Mouse (Mus musculus) forebrain, embryonic 10.5 days (tissue): ENCODE measurements around the gene Myrfl. TPM values are rescaled to one million over a fixed set of nuclear protein-coding genes. Genes with fewer than 3 reads are reported as not detected.

Source experiments
- DNase-seq: peaks from one replicate; pipeline ENCODE4 v3.0.0-alpha.2; 2017; ENCODE audit warnings: low spot score; ENCODE audit errors: extremely low spot score
- H3K27ac ChIP-seq: fragments of 300-500 bp; sonication (generic); 2 replicates; pipeline ENCODE4 v1.5.1; 2016; ENCODE audit warnings: mild to moderate bottlenecking
- H3K27me3 ChIP-seq: fragments of 300-500 bp; sonication (generic); 2 replicates; pipeline ENCODE4 v1.6.1; 2016; ENCODE audit warnings: mild to moderate bottlenecking; ENCODE audit not compliant: poor library complexity, severe bottlenecking
- H3K36me3 ChIP-seq: fragments of 300-500 bp; sonication (generic); replicated peaks from 2 replicates; pipeline ENCODE4 v1.6.1; 2016; ENCODE audit warnings: mild to moderate bottlenecking, moderate library complexity
- H3K4me1 ChIP-seq: fragments of 300-500 bp; sonication (generic); 2 replicates; pipeline ENCODE4 v1.6.1; 2016
- H3K4me3 ChIP-seq: fragments of 300-500 bp; sonication (generic); 2 replicates; pipeline ENCODE4 v1.5.1; 2016; ENCODE audit warnings: mild to moderate bottlenecking, moderate library complexity
- H3K9me3 ChIP-seq: fragments of 300-500 bp; sonication (generic); 2 replicates; pipeline ENCODE4 v1.6.1; 2016; ENCODE audit warnings: mild to moderate bottlenecking, moderate library complexity
- WGBS: fragments of 180-500 bp; shearing (Covaris S2); methylation state at CpG from one replicate; pipeline ENCODE4 v1.1.7; 2016; 5-methylcytosine and 5-hydroxymethylcytosine counted together
- polyA plus RNA-seq: library from polyadenylated mRNA; unstranded; fragments of >200 nt; fragmentation: Nextera tagmentation; extraction: Ambion mirVana; gene quantifications from 2 replicates; pipeline ENCODE4 v1.2.1, GENCODE M21; 2016

Myrfl gene
- polyA plus RNA-seq, 1 experiment from 2014 or later, result not detected

DNA sequence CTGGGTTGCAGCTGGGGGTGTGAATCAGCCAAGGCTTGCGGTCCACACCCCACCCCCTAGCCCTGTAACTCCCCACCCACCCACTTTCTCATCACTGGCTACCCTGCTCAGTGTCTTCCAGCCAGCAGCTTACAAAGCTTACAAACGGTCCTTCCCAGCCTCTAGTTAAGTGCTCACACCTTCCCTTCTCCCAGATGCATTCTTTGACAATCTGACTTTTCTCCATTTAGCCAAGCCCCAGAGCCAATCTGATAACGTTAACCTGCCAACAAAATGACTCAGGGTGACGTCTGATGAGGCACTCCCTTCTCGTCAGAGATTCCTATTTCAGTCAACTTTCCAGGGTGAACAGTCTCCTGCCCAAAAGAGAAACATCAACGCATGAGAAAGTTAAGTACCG lies 163.1 kb downstream of the Myrfl start:
- Histone ChIP-seq H3K4me1 (0 out of 2 replicates have a peak, but pooled peaks cover 1% of the 10 kb centered on the region), H3K9me3 (no peaks in the 10 kb centered on the region), H3K36me3 (no peaks in the 10 kb centered on the region), H3K27ac (no peak overlapping the region), H3K27me3 (no peaks in the 10 kb centered on the region), H3K4me3 (no peak overlapping the region)
- 90% methylated on average over 7 of the region's 7 CpGs for WGBS
- DNase-seq, result no peak

DNA sequence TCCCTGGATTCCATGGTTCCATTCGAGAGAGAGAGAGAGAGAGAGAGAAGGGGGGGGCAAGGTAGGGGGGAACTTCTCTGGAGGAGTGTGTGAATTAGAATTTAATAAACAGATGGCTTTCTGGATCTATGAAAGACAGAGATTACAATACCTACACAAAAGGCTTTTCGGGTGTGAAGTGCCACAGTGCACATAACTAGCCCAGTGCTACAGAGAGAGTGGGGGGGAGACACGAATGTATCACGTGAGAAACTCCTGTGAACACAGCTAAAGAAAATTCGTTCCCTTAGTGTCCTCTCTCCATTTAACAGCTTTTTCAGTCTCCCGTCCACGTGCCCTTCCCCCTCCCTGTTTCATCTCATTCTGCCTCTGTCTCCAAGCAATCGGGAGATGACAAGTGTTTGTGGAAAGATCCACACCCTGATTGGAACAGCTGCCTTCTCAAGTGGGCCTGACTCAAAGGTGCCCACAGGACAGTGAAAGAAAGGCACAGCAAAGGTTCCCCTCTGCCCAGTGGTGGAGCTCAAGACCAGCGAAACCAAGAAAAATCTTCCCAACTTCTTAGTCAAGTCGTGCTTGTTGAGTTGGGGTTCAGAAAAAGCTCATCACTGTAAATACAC lies 166.6 kb downstream of the Myrfl start:
- no peak for DNase-seq
- no peak overlapping the region for H3K27ac ChIP-seq
- H3K36me3 ChIP-seq, result no peaks in the 10 kb centered on the region
- peaks cover 12% of the 10 kb centered on the region for H3K4me1 ChIP-seq
- H3K27me3 ChIP-seq, result peaks cover 11% of the 10 kb centered on the region
- no peaks in the 10 kb centered on the region for H3K9me3 ChIP-seq
- no peak overlapping the region for H3K4me3 ChIP-seq
- WGBS, result 84% methylated on average over 10 of the region's 10 CpGs

DNA sequence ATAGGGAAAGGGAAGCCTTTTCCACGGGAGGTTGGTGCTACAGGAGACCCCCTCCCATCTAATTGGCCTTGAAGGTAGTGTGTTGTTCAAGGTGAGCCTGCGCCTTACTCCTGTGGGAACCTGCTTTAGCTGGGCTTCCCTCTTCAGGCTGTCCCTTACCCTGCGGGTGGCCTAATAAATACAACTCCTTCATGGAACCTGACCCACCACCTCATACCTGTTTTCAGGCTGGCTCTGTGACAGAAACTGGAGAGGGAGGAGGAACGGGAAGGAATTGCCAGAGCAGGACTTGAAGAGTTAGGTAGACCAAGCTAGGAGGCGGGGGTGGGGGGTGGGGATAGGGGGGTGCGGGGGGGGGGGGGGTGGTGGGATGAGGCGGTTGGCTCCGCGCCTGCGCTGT lies 167.9 kb downstream of the Myrfl start:
- 74% methylated on average over 10 of the region's 10 CpGs for WGBS

DNA sequence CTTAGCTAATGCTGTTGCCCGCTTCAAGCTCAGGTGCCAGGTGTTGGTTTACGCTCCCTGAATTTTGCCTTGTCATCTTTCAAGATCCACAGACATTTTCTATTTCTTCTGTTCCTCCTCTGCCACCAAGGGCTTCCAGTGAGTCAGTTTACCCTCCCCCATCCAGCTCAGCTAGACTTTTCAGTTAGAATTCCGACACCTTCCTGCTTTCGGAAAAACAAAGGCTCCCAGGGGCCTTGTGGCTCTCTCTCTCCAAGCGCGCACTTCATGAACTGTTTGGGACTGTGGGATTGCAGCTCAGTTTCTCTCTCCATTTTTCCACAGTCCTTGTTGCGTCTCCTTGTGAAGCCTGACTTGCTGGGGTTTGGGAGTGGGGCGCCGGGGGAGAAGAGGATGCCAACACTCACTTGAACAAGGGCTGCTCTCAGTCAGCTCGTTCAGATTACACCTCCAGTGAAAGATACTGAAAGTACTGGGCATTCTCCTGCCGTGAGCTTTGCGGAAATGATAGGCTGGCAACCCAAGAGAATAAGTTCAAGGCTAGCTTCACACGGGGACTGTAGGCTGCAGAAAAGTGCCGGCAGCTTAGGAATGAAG lies 168.9 kb downstream of the Myrfl start:
- 27% methylated on average over 14 of the region's 14 CpGs for WGBS
- DNase-seq, result no peak
- Histone ChIP-seq H3K27ac (peak overlapping the region; percentile 51; the same call in 1 of the 2 replicates), H3K36me3 (no peaks in the 10 kb centered on the region), H3K9me3 (no peaks in the 10 kb centered on the region), H3K4me3 (peak overlapping the region; percentile 24; the same call in 1 of the 2 replicates), H3K4me1 (peaks cover 12% of the 10 kb centered on the region), H3K27me3 (peaks cover 11% of the 10 kb centered on the region)

More for the DNA sequence above, 167.9 kb downstream of the Myrfl start:
- H3K9me3 ChIP-seq, result no peaks in the 10 kb centered on the region
- peaks cover 12% of the 10 kb centered on the region for H3K4me1 ChIP-seq
- DNase-seq, result no peak
- no peak overlapping the region for H3K27ac ChIP-seq
- H3K36me3 ChIP-seq, result no peaks in the 10 kb centered on the region
- H3K27me3 ChIP-seq, result peaks cover 11% of the 10 kb centered on the region
- no peak overlapping the region for H3K4me3 ChIP-seq

Other genes with a start within 250 kb of the Myrfl start
- gene Rab3ip, start 53.9 kb upstream of the Myrfl start, polyA plus RNA-seq, result 41.5 and 43.0 TPM in 2 replicates
- not detected in 2 replicates for gene Gm10271, start 75.7 kb upstream of the Myrfl start, polyA plus RNA-seq
- not detected in 2 replicates for gene Best3, start 89.4 kb upstream of the Myrfl start, polyA plus RNA-seq
- gene Lrrc10, start 148.4 kb upstream of the Myrfl start, polyA plus RNA-seq, result not detected in 2 replicates
- gene Cct2, start 166.9 kb upstream of the Myrfl start, polyA plus RNA-seq, result 332 and 337 TPM in 2 replicates